Mouse (Mus musculus): ENCODE measurements around the gene Gdpd3. TPM values are rescaled to one million over a fixed set of nuclear protein-coding genes. Genes with fewer than 3 reads are reported as not detected.

Gdpd3 gene
- polyA plus RNA-seq, 1 experiment from 2014 or later: 2.6 TPM

- Histone ChIP-seq H3K4me3 (ENCODE audit: inconsistent target) (peak overlapping the region; percentile 45), H3K27ac (peak overlapping the region; percentile 97), H3K36me3 (ENCODE audit: inconsistent target) (peaks cover 26% of the 10 kb centered on the region), H3K79me2 (ENCODE audit: inconsistent target) (peaks cover 36% of the 10 kb centered on the region)
- 4% methylated on average over 38 of the region's 38 CpGs for WGBS (ENCODE audit: missing documents)
Measured at GRCm38 (mm10) chr7:126799468-126800268, 33.5 kb downstream of the Gdpd3 start.

DNA sequence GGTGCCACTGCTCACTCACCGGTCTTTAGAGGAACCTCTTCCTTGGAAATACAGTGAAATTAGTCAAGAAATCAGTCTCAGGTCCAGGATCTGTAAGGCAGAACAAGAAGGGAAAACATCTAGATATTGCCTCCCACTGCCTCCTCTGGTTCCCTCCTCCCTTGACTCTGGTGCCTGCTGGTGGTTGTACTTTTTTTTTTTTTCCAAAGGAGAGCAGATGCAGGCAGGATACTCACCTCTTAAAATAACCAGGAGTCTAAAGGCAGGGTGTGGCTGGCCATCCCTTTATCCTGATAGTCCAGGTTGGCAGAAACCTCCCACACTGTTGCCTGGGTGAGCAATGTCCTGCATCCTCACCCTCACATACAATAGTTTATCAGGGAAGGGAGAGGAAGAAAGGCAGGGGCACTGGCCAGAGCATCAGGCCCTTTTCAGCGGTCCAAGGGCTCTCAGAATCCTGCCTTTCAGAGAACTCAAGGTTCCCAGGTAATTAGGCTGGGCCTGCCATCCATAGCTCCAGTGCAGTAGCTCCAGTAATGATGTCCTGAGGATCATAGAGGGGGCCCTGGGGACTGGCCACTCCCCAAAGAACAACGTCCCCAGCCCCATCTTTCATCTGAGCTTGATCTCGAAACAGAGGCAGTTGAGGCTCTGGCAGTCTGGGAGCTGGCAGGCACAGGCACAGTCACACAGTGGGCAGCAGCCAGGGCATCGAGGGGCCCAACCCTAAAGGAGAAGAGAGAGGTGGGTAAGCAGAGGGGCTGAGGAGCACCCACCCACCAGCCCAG lies 34.3 kb downstream of the Gdpd3 start:
- H3K36me3 ChIP-seq (ENCODE audit: inconsistent target): peaks cover 18% of the 10 kb centered on the region
- H3K27ac ChIP-seq: peak overlapping the region; percentile 97
- 78% methylated on average over 5 of the region's 5 CpGs for WGBS (ENCODE audit: missing documents)
- peak overlapping the region; percentile 45 for H3K4me3 ChIP-seq (ENCODE audit: inconsistent target)
- peaks cover 34% of the 10 kb centered on the region for H3K79me2 ChIP-seq (ENCODE audit: inconsistent target)

- 97% methylated on average over 16 of the region's 16 CpGs for WGBS (ENCODE audit: missing documents)
- Histone ChIP-seq H3K4me3 (ENCODE audit: inconsistent target) (no peak overlapping the region), H3K27ac (peak overlapping the region; percentile 97; the same call in 1 of the 2 replicates), H3K36me3 (ENCODE audit: inconsistent target) (peaks cover 12% of the 10 kb centered on the region), H3K79me2 (ENCODE audit: inconsistent target) (peaks cover 28% of the 10 kb centered on the region)
Measured at GRCm38 (mm10) chr7:126801057-126801422, 34.9 kb downstream of the Gdpd3 start.

DNA sequence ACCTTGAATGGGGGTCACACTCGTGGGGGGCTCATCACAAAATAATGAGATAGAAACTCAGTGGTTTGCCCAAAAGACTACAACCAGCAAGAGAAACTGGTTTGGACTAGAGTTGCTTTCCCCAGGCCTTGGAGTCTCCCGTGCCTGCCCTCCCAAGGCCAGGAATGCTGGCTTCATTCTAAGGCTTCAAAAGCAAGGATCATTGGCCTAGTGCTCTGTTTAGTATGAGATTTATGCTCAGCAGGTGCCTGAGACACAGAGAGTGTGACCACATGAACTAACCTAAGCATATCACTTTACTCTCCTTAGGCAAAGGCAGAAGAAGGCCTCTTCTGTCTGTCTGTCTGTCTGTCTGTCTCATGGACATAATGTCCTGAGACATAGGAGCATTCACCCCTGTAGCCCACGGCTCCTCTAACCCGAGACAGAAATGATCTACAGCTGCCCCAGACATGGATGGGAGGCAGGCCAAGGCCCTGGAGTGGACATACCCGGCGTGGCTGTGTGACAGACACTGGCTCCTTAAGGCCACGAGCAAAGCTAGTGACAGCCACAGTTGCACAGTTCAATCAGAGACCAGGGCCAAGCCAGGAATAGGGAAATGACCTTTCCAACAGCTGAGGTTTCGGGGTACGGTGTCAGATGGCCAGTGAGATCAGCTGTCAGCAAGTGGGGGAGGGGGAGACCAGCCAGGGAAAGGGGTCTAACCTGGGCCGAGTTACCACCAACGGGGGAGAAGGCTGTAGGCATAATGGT lies 36.2 kb downstream of the Gdpd3 start:
- H3K4me3 ChIP-seq (ENCODE audit: inconsistent target): no peak overlapping the region
- H3K79me2 ChIP-seq (ENCODE audit: inconsistent target): peaks cover 15% of the 10 kb centered on the region
- H3K27ac ChIP-seq: peak overlapping the region; percentile 31
- H3K36me3 ChIP-seq (ENCODE audit: inconsistent target): peaks cover under 1% of the 10 kb centered on the region; the same call in 1 of the 2 replicates
- 89% methylated on average over 11 of the region's 11 CpGs for WGBS (ENCODE audit: missing documents)

GRCm38 (mm10) chr7:126803181-126803580 lies 37.0 kb downstream of the Gdpd3 start:
- no peaks in the 10 kb centered on the region for H3K36me3 ChIP-seq (ENCODE audit: inconsistent target)
- H3K4me3 ChIP-seq (ENCODE audit: inconsistent target): no peak overlapping the region
- 87% methylated on average over 6 of the region's 6 CpGs for WGBS (ENCODE audit: missing documents)
- peaks cover 7% of the 10 kb centered on the region for H3K79me2 ChIP-seq (ENCODE audit: inconsistent target)
- H3K27ac ChIP-seq: peak overlapping the region; percentile 31

GRCm38 (mm10) chr7:126803751-126804150 lies 37.6 kb downstream of the Gdpd3 start:
- Histone ChIP-seq H3K4me3 (ENCODE audit: inconsistent target) (no peak overlapping the region), H3K79me2 (ENCODE audit: inconsistent target) (peaks cover under 1% of the 10 kb centered on the region; the same call in 1 of the 2 replicates), H3K27ac (0 out of 2 replicates have a peak overlapping the region, but pooled peaks have one; percentile 31), H3K36me3 (ENCODE audit: inconsistent target) (no peaks in the 10 kb centered on the region)

GRCm38 (mm10) chr7:126806956-126807355 lies 40.8 kb downstream of the Gdpd3 start:
- H3K36me3 ChIP-seq (ENCODE audit: inconsistent target): no peaks in the 10 kb centered on the region
- no peaks in the 10 kb centered on the region for H3K79me2 ChIP-seq (ENCODE audit: inconsistent target)
- no peak overlapping the region for H3K4me3 ChIP-seq (ENCODE audit: inconsistent target)
- no peak overlapping the region for H3K27ac ChIP-seq
- WGBS (ENCODE audit: missing documents): 97% methylated on average over 6 of the region's 6 CpGs

DNA sequence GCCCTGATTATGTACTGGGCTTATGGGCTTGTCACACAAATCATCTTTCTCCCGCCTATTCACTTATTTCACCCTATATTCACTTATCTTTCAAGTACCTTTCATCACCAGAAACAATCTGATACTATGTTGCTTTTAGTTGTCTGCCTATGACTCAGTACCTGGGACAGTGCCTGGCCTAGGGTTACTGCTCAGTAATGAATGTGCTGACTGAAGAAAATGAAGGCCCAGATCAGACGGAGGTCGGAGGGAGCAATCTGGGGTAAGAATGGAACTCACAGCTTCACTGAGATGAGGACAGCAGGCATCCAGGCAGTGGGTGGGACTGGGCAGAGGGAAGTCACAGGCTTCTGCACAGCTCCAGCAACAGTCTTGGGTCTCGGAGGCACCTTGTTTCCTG lies 41.3 kb downstream of the Gdpd3 start:
- Histone ChIP-seq H3K27ac (no peak overlapping the region), H3K79me2 (ENCODE audit: inconsistent target) (no peaks in the 10 kb centered on the region), H3K36me3 (ENCODE audit: inconsistent target) (no peaks in the 10 kb centered on the region), H3K4me3 (ENCODE audit: inconsistent target) (no peak overlapping the region)
- 77% methylated on average over 3 of the region's 4 CpGs for WGBS (ENCODE audit: missing documents)

DNA sequence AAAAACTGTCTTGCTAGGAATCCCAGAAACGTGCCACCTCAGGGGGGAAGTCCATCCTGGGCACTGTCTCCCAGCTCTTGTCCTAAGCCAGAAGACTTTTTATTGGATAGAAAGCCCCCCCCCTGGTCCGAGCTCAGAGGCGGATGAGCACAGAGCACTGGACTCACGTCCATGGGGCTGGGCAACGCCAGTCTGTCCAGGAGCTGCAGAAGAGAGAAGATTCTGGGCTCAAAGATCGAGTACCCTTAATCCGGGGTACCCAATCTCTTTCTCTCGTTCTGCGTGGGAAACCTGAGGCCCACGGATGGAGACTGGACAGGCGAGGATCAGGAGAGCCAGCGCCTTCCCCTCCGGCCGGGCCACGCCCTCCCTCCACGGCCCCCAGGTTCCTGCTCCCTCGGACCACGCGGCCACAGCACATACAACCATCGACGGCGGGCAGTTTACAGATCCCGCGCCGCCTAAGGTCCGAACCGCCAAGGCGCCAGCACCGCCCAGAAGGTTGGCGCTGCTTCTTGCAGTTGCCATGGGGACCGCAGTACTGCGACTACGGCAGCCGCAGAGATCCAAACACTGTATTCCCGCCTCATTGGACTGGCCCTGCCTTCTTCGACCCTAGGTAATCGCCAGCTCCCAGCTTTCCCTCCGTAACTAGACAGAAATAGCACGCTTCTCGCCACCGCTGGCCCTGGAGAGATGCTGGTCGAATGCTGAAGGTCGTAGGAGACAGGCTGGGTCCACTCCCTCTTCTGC lies 42.7 kb downstream of the Gdpd3 start:
- 3% methylated on average over 43 of the region's 43 CpGs for WGBS (ENCODE audit: missing documents)
- H3K36me3 ChIP-seq (ENCODE audit: inconsistent target): no peaks in the 10 kb centered on the region
- H3K79me2 ChIP-seq (ENCODE audit: inconsistent target): no peaks in the 10 kb centered on the region
- H3K27ac ChIP-seq: peak overlapping the region; percentile 42
- H3K4me3 ChIP-seq (ENCODE audit: inconsistent target): peak overlapping the region; percentile 41

- Histone ChIP-seq H3K4me3 (ENCODE audit: inconsistent target) (no peak overlapping the region), H3K27ac (peak overlapping the region; percentile 41; the same call in 1 of the 2 replicates), H3K36me3 (ENCODE audit: inconsistent target) (no peaks in the 10 kb centered on the region), H3K79me2 (ENCODE audit: inconsistent target) (no peaks in the 10 kb centered on the region)
- WGBS (ENCODE audit: missing documents): 79% methylated on average over 5 of the region's 5 CpGs
Measured at GRCm38 (mm10) chr7:126809723-126810369, 43.7 kb downstream of the Gdpd3 start.

DNA sequence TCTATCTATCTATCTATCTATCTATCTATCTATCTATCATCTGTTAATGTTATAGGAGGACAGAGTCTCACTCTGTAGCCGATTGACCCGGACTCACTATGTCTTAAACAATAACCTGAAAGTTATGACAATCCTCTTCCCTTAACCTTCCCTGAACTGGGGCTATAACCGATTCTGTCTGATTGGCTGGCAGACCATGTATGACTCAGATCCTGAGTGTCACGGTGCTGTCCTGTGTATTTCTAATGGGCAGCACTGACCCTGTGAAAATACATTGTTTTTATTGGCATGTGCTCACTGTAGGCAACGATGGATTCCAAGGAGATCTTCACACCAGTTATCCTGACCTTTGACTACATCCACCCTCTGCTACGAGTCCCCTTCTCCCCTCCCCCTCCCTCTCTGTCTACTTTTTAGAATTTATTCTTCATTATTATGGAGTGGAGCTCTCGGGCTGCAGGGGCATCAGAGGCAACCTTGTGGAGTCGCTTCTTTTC lies 49.6 kb downstream of the Gdpd3 start:
- Histone ChIP-seq H3K36me3 (ENCODE audit: inconsistent target) (no peaks in the 10 kb centered on the region), H3K4me3 (ENCODE audit: inconsistent target) (no peak overlapping the region), H3K79me2 (ENCODE audit: inconsistent target) (no peaks in the 10 kb centered on the region), H3K27ac (no peak overlapping the region)
- 71% methylated on average over 8 of the region's 8 CpGs for WGBS (ENCODE audit: missing documents)

GRCm38 (mm10) chr7:126816494-126816893 lies 50.4 kb downstream of the Gdpd3 start:
- Histone ChIP-seq H3K36me3 (ENCODE audit: inconsistent target) (no peaks in the 10 kb centered on the region), H3K79me2 (ENCODE audit: inconsistent target) (no peaks in the 10 kb centered on the region), H3K27ac (no peak overlapping the region), H3K4me3 (ENCODE audit: inconsistent target) (no peak overlapping the region)
- 79% methylated on average over 8 of the region's 8 CpGs for WGBS (ENCODE audit: missing documents)

DNA sequence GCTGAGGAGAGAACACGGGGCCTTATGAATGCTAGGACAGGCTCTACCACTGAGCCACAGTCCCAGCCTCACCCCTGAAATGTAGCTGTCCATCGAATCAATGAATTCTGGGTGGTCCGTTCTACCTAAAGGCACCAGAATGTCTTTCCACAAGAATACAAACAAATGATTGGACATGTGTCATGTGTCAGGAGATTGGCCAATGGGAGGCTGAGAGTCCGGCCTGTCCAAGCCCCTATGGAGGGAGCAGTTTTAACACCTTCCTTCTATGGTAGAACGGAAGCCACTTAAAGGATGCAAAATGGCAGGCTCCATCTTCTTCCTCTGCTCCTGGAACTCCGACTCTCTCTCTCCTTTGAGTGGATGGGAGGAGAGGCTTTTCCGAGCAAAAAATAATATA lies 51.5 kb downstream of the Gdpd3 start:
- H3K36me3 ChIP-seq (ENCODE audit: inconsistent target): no peaks in the 10 kb centered on the region
- no peaks in the 10 kb centered on the region for H3K79me2 ChIP-seq (ENCODE audit: inconsistent target)
- H3K27ac ChIP-seq: no peak overlapping the region
- WGBS (ENCODE audit: missing documents): 91% methylated on average over 7 of the region's 7 CpGs
- H3K4me3 ChIP-seq (ENCODE audit: inconsistent target): no peak overlapping the region

Measured in macrophage (primary cell).